Mouse (Mus musculus) neutrophil, adult 5-6 weeks (primary cell): ENCODE measurements at regions not wholly inside any gene's neighbourhood (a gene's known extent, or its start where the extent isn't known, plus 50 kb on each side); places are given as distances from the start of the nearest gene placed in this dataset.

Experiments
- ATAC-seq: fragments of 151-379, 151-347 bp; 2 replicates; pipeline ENCODE4 v1.8.0; 2017; ENCODE audit warnings: mild to moderate bottlenecking, moderate TSS enrichment; ENCODE audit not compliant: insufficient number of reproducible peaks, poor library complexity, low FRiP score, severe bottlenecking; ENCODE audit errors: extremely low read depth

DNA sequence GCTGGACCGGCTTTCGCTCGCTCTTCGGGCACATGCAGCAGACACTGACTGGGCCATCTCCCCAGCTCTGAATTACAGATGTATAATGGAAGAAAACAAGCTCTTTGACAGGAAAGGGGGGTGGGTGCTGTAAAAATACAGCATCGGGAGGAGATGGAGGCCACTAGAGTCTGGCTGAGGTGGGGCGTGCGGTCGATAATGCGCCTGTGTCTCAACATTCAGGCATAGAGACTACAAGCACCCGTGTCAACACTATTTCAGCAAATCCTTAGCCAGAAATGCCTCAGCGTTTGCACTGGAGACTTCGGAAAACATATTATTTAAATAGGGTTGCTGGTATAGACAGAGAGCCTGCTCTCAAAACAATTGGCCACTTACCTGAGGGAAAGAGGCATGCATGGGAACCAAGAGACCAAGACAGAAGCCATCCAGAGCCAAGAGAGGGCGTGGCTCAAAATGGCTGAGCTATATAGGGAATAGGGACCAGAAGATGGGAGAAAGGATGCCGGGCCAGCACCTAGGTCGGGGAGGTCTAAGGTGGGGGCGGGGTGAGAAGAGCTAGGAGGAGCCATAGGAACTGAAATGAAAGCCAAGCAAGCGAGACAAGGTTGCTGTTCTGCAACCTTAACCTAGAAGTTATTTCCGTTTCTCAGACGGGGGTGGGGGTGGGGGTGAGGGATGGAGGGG lies 96.7 kb upstream of the Fam174b start:
- no peak for ATAC-seq

DNA sequence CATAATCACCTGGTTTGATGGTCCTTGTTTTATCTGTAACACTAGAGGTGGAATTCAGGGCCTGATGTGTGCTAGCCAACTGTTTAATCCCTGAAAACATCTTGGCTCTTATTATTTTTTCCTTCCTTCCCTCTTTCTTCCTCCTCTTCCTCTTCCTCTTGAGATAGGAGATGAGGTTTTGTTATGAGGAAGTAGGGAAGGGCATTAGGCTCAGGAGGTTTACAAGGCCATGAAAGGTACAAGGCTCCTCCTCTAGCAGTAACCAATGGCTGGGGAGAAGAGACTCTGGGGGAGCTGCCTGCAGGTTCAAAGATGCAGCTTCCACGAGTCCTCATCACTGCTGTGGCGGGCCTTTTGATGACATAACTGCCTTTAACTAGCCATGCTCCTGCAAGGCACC lies 98.6 kb upstream of the Chd2 start:
- no peak for ATAC-seq

DNA sequence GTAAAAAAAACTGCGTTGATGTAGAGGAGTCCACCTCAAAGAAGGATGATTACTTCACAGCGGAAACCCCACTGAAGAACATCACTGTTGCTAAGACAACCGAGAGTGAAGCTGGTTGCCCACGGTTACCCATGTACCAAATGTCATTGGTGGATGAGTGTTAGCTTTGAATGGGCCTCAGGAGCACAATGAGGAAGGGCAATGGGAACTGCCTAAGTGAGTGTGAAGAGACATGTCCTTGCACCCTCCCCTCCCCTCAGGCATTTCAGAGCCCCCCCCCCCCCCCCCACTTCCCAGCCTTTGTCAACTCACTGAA lies 96.1 kb upstream of the Chd2 start:
- ATAC-seq = no peak

DNA sequence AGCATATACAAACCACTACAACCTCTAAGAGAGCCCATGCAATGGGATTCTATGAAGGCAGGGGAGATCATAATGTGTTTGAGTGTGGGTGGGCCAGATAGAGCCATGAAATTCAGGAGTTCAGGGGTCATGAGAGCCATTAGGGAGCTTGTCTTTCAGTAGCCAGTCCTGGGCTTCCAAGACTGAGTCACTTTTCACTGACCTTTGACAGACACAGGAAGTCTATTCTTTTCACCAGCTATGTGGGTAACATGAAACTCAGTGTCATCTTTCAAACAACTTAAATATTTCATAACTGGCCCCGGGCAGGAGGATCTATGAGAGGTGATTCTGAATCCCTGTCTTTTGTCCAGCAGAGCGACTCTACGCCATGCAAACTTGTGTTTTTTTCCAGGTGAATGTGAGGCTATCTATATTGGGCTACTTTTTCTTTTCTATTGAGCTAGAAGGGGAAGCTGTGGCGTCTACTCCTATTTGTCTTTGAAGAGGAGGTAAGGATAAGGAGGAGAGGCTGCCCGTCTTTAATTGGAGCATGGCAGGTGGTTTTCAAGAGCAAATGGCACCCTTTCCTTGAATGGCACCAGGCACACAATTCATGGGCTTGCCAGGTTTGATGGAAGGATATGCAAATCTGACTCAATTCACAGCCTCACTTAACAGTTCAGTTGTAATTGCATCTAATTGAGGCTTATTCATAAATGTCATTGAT lies 95.6 kb upstream of the Chd2 start:
- ATAC-seq = no peak

DNA sequence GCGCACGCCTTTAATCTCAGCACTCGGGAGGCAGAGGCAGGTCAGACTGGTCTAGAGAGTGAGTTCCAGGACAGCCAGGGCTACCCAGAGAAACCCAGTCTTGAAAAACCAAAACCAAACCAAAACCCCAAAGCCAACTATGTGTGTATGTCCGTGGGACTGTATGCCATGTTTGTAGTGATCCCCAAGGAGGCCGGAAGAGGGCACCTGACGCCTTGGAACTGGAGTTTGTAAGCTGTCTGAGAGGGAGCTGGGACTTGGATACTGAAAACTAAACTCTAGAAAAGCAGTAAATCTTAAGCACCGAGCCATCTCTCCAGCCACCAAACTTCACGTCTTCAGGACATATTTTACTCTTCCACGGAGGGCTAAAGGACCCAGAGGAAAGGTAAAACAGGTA lies 93.8 kb upstream of the Chd2 start:
- no peak for ATAC-seq

DNA sequence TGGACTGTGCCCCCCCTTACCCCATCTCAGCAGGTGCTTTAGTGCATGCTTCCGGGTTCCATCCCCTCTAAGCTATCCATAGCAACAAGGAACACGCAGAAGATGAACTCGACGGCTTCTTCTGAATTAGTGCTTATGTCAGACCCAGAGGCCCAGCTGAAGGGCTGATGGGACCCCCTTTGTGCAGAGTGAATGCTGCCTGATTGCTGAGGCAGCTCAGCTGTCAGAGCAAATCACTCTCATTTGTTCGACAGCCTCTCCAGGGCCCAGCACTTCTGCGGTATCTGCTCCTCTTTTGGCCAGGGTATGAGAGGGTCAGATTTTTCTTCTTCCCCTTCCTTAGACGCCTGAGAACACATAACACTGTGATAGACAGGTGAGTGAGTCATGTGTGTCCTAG lies 89.2 kb upstream of the Chd2 start:
- ATAC-seq = no peak

DNA sequence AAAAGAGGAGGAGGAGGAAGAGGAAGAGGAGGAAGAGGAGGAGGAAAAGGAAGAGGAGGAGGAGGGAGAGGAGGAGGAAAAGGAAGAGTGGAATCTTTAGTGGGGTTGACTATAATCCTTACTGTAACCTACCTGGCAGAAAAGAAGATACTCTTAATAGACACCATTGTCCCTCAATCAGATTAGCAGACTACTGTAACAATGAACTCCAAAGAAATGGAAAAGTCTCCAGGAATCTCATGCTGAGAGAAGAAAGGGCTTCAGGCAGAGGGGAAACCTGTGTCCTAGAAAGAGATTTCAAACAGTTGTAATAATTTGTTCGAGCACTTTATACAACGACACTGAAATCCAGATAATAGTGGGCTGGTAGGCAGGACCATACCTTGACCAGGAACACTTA lies 87.6 kb upstream of the Chd2 start:
- ATAC-seq = no peak

DNA sequence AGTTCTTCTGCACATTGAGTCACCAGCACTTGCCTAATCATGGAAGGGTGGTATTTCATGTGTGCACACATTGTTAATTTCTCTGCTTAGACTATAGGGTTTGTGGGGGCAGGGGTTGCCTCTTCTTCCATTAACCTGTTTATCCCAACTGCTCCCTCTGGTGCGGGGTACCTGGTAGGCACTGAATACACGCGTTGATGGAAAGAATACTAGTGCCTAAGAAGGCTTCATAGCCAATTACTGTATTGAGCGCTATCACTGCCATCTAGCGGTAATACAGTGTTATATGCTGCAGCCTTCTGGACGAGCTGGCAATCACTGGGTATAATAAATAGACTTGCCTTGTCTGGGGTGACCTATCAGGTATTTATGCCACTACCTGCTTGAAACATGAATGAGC lies 86.4 kb upstream of the Chd2 start:
- peak; percentile 96 for ATAC-seq

DNA sequence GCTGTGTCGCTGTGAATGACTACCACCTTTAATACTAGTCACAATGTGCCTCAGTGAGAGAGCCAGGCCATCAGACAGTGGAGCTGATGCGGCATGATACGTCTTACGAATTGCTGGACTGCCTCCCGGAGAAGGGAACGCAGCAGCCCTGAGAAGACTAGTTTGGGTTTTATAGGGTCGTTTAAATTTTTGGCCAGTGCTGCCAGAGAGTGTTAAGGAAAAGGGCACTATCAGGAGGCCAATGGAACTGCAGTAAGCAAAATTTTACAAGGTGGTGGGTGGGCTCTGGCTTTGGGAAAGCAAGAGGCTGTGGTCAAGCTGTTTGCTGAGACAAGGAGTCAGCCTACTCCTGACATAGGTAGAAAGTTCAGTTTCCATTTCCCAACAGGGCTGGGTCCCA lies 84.7 kb upstream of the Chd2 start:
- no peak for ATAC-seq

DNA sequence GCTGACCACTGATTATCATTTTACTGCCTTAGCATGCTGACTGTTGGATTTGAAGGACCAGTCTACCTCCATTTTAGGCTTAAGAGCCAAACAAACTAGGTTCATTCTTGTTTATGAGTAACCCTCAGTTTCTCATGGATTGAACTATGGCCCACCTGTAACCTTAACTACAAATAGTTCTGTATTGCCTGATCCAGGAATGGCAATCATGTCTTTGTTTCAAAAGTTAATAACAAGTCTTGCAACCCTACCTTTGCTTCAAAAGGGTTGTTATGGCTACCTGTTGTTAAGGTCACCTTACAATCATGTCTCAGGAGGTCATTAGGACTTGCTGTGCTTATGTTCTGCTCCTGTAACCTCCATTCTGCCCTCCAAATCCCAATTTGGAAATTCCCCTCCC lies 84.0 kb upstream of the Chd2 start:
- no peak for ATAC-seq

DNA sequence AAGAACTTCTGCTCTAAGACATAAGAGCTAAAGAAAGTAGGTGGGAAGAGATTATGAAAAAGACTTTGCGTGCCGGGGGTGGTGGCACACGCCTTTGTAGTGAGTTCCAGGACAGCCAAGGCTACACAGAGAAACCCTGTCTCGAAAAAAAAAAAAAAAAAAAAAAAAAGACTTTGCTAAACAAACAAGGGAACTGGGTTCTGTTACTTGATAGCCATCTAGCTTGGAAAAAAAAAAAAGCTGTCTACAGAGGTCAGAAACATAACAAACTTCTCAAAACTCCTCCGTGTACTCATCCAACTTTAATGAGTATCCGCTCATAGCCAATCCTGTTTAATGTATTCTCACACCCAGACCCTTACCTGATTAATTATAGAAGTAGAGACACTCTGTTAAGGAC lies 83.4 kb upstream of the Chd2 start:
- ATAC-seq = no peak

DNA sequence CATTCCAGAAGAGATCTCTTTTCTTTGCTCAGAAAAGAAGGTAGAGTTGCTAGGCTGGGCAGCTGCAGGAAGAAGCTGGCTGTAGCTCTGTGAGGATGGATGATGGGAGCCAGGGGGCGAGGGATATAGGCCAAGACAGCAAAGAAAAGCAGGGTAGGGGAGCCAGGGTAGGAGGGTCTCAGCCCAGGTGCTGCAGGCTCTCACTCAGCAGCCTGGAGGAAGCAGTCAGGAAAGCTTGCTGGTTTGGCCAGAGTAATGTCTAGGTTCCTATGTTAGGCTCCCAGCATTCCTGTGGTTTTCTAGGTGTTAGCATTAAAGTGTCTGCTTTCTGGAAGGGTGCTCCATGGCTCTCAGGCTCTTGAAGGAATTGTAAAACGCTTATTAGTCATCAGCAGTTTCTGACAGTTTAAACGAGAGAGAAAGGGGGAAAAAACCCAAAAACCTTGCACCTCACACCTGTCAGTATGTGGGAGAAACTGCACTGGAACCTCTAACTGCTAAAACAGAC lies 82.5 kb upstream of the Chd2 start:
- ATAC-seq = no peak

DNA sequence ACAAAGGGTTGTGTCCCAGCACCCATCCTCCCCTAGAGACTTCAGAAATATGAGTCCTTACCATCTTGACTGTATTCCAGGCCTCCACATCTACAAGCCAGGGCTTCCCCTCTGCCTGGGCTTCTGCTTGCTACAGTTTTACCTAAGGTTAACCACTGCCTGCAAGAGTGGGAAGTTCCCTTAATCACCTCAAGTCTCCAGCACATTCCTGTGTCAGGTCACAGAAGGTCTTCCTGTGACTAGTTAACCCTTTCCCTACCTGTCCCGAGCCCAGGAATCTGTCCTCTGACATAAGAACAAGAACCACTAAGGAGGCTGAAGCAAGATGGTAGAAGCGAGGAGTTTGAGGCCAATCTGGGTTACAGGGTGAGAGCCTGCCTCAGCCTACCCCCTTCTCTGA lies 80.8 kb upstream of the Chd2 start:
- no peak for ATAC-seq

DNA sequence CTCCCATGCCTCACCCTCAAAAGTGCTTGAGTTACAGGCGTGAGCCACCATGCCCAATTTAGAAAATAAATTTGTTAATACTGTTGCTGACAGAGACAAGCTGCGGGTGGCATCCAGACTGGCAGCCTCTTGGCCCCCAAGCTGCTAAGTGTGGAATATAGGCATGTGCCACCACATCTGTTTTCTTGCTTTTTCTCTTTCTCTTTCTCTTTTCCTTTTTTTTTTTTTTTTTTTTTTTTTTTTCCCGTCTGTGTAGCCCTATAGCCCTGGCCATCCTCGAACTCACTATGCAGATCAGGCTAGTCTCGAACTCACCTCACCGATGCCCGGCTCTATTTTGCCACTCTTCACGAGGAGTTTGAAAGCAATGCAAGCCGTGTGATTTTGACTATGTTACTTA lies 78.7 kb upstream of the Chd2 start:
- ATAC-seq = no peak

DNA sequence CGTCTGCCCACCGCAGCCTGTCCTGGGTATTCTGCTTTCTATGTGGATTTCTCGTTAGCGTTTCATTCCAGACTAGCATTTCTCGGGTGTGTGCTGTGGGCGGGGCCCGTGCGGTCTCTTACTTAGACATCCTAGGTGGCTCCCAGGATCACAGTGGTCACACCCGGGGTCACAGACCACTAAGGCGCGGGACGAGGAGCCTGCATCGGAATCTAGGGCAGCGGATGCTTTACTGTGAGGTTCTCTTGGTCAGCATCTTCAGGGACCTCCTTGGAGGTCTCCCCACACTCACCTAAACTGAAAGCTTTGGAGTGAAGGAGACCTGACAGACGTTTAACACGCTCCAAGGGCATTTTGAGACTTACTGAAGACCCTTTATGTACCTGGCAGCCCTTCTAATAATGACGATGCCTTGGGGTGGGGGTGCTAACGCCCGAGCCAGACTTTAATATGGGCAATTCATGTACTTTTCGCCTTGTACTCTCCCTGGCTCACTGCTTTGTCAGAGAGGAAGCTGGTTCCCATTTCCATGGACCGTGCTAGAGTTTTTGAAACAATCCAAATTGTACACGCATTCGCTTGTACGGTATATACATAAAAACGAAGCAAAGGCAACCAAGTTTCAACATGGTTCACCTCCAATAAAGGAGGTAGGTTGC lies 77.3 kb upstream of the Chd2 start:
- ATAC-seq = no peak; the same call in 1 of the 2 replicates

DNA sequence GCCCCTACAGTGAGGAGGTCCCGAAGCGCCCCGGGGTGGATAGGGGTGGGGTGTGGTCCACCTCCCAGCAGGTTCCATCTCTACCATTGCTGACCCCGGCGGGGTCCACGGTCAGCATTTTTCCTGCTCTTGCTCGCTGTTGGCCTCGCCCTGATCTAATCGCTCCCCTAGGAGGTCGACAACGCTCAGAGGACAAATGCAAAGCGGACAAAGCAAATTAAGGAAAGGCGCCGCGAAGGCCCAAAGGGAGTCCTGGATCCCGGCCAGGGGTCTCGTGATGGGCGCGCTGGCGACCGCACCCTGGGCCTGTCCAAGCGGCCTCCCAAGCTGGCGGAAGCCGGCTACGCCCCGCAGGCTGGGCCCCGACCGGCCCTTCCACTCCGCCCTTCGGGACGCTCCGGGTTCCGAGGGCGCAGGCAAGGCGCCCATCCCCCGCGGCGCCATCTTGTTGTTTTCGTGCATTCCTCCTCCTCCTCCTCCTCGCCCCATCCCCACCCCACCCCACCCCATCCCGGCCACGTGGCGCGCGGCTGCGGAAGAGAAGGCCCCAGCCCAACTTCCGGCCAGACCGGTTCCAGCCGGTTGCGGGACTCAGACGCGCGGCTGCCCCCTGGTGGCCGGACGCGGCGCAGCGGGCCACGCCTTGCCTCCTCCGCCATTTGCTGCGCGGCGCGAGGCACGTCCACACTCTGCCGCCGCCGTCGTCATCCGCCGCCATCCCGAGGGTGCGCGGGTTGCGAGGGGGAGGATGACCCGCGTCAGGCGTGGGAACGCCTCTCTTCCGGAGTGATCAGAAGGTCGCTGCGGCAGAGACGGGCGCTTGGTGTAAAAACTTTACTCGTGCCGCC lies 76.5 kb upstream of the Chd2 start:
- ATAC-seq = peak; percentile 84

DNA sequence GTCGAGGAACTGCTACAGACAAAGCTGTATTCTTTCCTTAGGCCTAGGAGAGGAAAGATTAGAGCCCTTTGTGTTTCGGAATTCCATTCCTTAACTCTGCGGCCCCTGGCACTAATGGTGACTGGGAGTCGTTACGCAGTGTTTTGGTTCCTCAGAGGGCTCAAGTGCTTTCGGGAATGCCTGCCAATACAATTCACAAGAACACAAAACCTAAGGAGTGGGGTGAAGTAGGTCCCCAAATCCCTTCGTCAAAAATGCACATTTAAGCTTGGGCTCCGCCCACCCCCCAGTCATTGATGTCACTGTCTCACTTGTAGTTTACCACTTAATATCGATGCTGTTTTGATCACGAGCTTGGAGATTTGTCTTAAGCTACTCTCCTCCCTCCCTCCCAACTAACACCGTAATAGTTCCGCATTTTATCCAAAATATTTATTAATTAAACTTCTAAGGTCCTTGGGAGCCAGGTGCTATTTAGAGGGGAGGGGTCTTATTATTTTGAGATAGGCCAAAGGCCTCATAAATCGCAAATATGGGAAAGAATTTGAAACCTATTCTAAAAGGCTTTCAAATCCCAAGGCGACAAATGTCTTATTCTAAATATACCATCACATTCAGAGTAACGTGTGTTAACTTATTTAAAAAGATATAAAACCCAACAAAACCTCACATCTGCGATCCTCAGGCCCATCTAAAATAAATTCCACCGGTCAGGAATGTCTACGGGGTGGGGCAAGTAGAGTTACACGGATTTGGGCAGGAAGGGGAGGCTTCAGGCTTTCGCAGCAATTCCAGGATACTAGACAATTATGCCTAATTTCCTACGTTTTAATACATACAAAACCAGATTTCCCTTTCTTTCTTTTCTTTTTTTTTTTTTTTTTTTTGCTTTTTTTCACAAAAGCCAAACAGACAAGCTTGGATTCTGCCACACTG lies 75.6 kb upstream of the Chd2 start:
- ATAC-seq = no peak; the same call in 1 of the 2 replicates

DNA sequence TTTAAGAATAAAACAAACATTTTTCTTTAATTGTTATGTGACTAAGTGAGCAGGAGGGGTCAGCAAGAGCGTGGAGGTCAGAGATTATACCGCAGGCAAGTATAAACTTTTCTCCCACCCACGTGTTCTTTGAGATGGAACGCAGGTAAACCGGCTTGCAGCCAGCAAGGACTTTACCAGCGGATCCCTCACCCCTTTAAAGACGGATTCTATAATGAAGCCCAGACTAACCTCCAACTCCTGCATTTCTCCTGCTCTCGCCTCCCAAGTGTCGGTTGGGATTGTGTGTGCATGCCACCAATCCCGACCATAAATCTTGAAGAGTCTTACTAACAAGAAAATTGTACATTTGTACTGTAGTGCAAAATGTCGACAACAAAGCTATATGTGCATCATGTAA lies 74.4 kb upstream of the Chd2 start:
- no peak for ATAC-seq
